Mouse (Mus musculus) intestine, embryonic 14.5 days (tissue): Measurements from ENCODE around the gene Zmym6. TPM values are rescaled to one million over a fixed set of nuclear protein-coding genes. Genes with fewer than 3 reads are reported as not detected.

Experiments
- ATAC-seq: fragments of 200-750 bp; cut with Nextera tagmentation; replicated peaks from 2 replicates; pipeline ENCODE4 v1.8.0; 2017; ENCODE audit warnings: low read depth, moderate number of reproducible peaks, moderate TSS enrichment, moderate library complexity; ENCODE audit not compliant: low FRiP score, low TSS enrichment
- DNase-seq: peaks from one replicate; pipeline ENCODE4 v3.0.0-alpha.2; 2018; ENCODE audit warnings: low spot score
- H3K27ac ChIP-seq: fragments of 300-500 bp; sonication (generic); 2 replicates; pipeline ENCODE4 v1.5.1; 2014; ENCODE audit warnings: low read depth, mild to moderate bottlenecking, control low read depth
- H3K27me3 ChIP-seq: fragments of 300-500 bp; sonication (generic); replicated peaks from 2 replicates; pipeline ENCODE4 v1.6.1; 2014; ENCODE audit warnings: low read length, control low read depth; ENCODE audit not compliant: control insufficient read depth, insufficient read depth
- H3K36me3 ChIP-seq: fragments of 300-500 bp; sonication (generic); 2 replicates; pipeline ENCODE4 v1.6.1; 2014; ENCODE audit warnings: low read length, control low read depth; ENCODE audit not compliant: control insufficient read depth, insufficient read depth
- H3K4me1 ChIP-seq: fragments of 300-500 bp; sonication (generic); replicated peaks from 2 replicates; pipeline ENCODE4 v1.6.1; 2014; ENCODE audit warnings: low read length, control low read depth, mixed read lengths; ENCODE audit not compliant: control insufficient read depth, insufficient read depth
- H3K4me2 ChIP-seq: fragments of 300-500 bp; sonication (generic); 2 replicates; pipeline ENCODE4 v1.6.1; 2014; ENCODE audit warnings: low read length
- H3K4me3 ChIP-seq: fragments of 300-500 bp; sonication (generic); 2 replicates; pipeline ENCODE4 v1.5.1; 2014; ENCODE audit warnings: low read depth, low read length, control low read depth, mixed read lengths
- H3K9ac ChIP-seq: fragments of 300-500 bp; sonication (generic); 2 replicates; pipeline ENCODE4 v1.6.1; 2014; ENCODE audit warnings: mild to moderate bottlenecking, low read length
- H3K9me3 ChIP-seq: fragments of 300-500 bp; sonication (generic); 2 replicates; pipeline ENCODE4 v1.6.1; 2016; ENCODE audit warnings: low read length, control low read depth; ENCODE audit not compliant: control insufficient read depth
- WGBS: fragments of 180-500 bp; shearing (Covaris S2); extraction: QIAGEN DNeasy Blood & Tissue Kit; methylation state at CpG from one replicate; pipeline ENCODE4 v1.1.7; 2014; 5-methylcytosine and 5-hydroxymethylcytosine counted together
- polyA plus RNA-seq: library from polyadenylated mRNA; unstranded; fragments of >200 nt; fragmentation: Nextera tagmentation; extraction: Ambion mirVana; gene quantifications from 2 replicates; pipeline ENCODE4 v1.2.1, GENCODE M21; 2014

The Zmym6 gene
- polyA plus RNA-seq, 1 experiment from 2014 or later, result 20.3 TPM

- no peaks in the 10 kb centered on the region for H3K4me1 ChIP-seq
- H3K9me3 ChIP-seq, result no peaks in the 10 kb centered on the region
- ATAC-seq, result no peak
- H3K27me3 ChIP-seq, result no peaks in the 10 kb centered on the region
- no peak overlapping the region for H3K4me3 ChIP-seq
- 82% methylated on average over 13 of the region's 13 CpGs for WGBS
- H3K36me3 ChIP-seq, result no peaks in the 10 kb centered on the region
- no peak overlapping the region for H3K27ac ChIP-seq
- no peak overlapping the region for H3K9ac ChIP-seq
- no peak overlapping the region for H3K4me2 ChIP-seq
- no peak for DNase-seq
Measured at GRCm38 (mm10) chr4:127150031-127150430, 72.8 kb downstream of the Zmym6 start.

- Histone ChIP-seq H3K4me2 (no peak overlapping the region), H3K4me3 (no peak overlapping the region), H3K27me3 (no peaks in the 10 kb centered on the region), H3K4me1 (no peaks in the 10 kb centered on the region), H3K9ac (no peak overlapping the region), H3K36me3 (no peaks in the 10 kb centered on the region), H3K27ac (no peak overlapping the region), H3K9me3 (no peaks in the 10 kb centered on the region)
- ATAC-seq (no peak), DNase-seq (no peak)
- WGBS, result 55% methylated on average over 1 of the region's 1 CpGs
Measured at GRCm38 (mm10) chr4:127153345-127153744, 76.2 kb downstream of the Zmym6 start.

GRCm38 (mm10) chr4:127155757-127156156 lies 78.6 kb downstream of the Zmym6 start:
- Histone ChIP-seq H3K36me3 (no peaks in the 10 kb centered on the region), H3K4me2 (no peak overlapping the region), H3K4me1 (no peaks in the 10 kb centered on the region), H3K4me3 (no peak overlapping the region), H3K9ac (no peak overlapping the region), H3K9me3 (no peaks in the 10 kb centered on the region), H3K27ac (no peak overlapping the region), H3K27me3 (no peaks in the 10 kb centered on the region)
- DNase-seq (no peak), ATAC-seq (no peak)
- 64% methylated on average over 5 of the region's 5 CpGs for WGBS

GRCm38 (mm10) chr4:127157746-127158145 lies 80.6 kb downstream of the Zmym6 start:
- Histone ChIP-seq H3K9ac (no peak overlapping the region), H3K4me2 (no peak overlapping the region), H3K27me3 (no peaks in the 10 kb centered on the region), H3K36me3 (no peaks in the 10 kb centered on the region), H3K4me3 (no peak overlapping the region), H3K27ac (no peak overlapping the region), H3K4me1 (no peaks in the 10 kb centered on the region), H3K9me3 (no peaks in the 10 kb centered on the region)
- no peak for DNase-seq
- ATAC-seq, result no peak
- WGBS, result 89% methylated on average over 4 of the region's 4 CpGs

- Histone ChIP-seq H3K36me3 (no peaks in the 10 kb centered on the region), H3K4me2 (no peak overlapping the region), H3K4me1 (no peaks in the 10 kb centered on the region), H3K4me3 (no peak overlapping the region), H3K27ac (no peak overlapping the region), H3K27me3 (peaks cover 29% of the 10 kb centered on the region), H3K9me3 (no peaks in the 10 kb centered on the region), H3K9ac (no peak overlapping the region)
- ATAC-seq, result no peak
- DNase-seq, result no peak
- 71% methylated on average over 8 of the region's 8 CpGs for WGBS
Measured at GRCm38 (mm10) chr4:127163926-127164325, 86.7 kb downstream of the Zmym6 start.

GRCm38 (mm10) chr4:127167096-127167495 lies 89.9 kb downstream of the Zmym6 start:
- no peaks in the 10 kb centered on the region for H3K36me3 ChIP-seq
- no peaks in the 10 kb centered on the region for H3K9me3 ChIP-seq
- no peak for DNase-seq
- H3K4me1 ChIP-seq, result no peaks in the 10 kb centered on the region; the same call in 1 of the 2 replicates
- H3K9ac ChIP-seq, result no peak overlapping the region
- ATAC-seq, result no peak
- no peak overlapping the region for H3K27ac ChIP-seq
- H3K27me3 ChIP-seq, result peaks cover 54% of the 10 kb centered on the region
- no peak overlapping the region for H3K4me2 ChIP-seq
- H3K4me3 ChIP-seq, result no peak overlapping the region
- 68% methylated on average over 5 of the region's 5 CpGs for WGBS

GRCm38 (mm10) chr4:127167731-127168130 lies 90.5 kb downstream of the Zmym6 start:
- 18% methylated on average over 8 of the region's 8 CpGs for WGBS
- no peak for ATAC-seq

GRCm38 (mm10) chr4:127168211-127168913 lies 91.2 kb downstream of the Zmym6 start:
- WGBS, result 1% methylated on average over 39 of the region's 39 CpGs
- ATAC-seq (peak; percentile 68), DNase-seq (peak; percentile 81)
- Histone ChIP-seq H3K27me3 (peaks cover 59% of the 10 kb centered on the region), H3K4me3 (peak overlapping the region; percentile 59), H3K9me3 (no peaks in the 10 kb centered on the region), H3K36me3 (no peaks in the 10 kb centered on the region), H3K27ac (no peak overlapping the region), H3K4me2 (peak overlapping the region; percentile 99), H3K9ac (peak overlapping the region; percentile 41), H3K4me1 (no peaks in the 10 kb centered on the region; the same call in 1 of the 2 replicates)

More at GRCm38 (mm10) chr4:127167731-127168130, 90.5 kb downstream of the Zmym6 start:
- H3K4me1 ChIP-seq, result no peaks in the 10 kb centered on the region; the same call in 1 of the 2 replicates
- no peaks in the 10 kb centered on the region for H3K36me3 ChIP-seq
- H3K4me2 ChIP-seq, result peak overlapping the region; percentile 99
- no peaks in the 10 kb centered on the region for H3K9me3 ChIP-seq
- no peak overlapping the region for H3K27ac ChIP-seq
- H3K9ac ChIP-seq, result no peak overlapping the region
- H3K27me3 ChIP-seq, result peaks cover 59% of the 10 kb centered on the region
- no peak overlapping the region for H3K4me3 ChIP-seq
- DNase-seq, result no peak

GRCm38 (mm10) chr4:127168914-127169345 lies 91.7 kb downstream of the Zmym6 start, which contains the start of gene Dlgap3:
Gene Dlgap3, plus strand, starts transcription at chr4:127169204.
- under 1% methylated on average over 48 of the region's 67 CpGs for WGBS
- DNase-seq (no peak), ATAC-seq (peak; percentile 51)
- Histone ChIP-seq H3K27ac (no peak within 1 kb of the TSS), H3K36me3 (no peaks in the 10 kb centered on the region), H3K4me2 (peak within 1 kb of the TSS; percentile 99), H3K4me1 (no peaks in the 10 kb centered on the region; the same call in 1 of the 2 replicates), H3K27me3 (peaks cover 59% of the 10 kb centered on the region), H3K9ac (peak within 1 kb of the TSS; percentile 41), H3K4me3 (peak within 1 kb of the TSS; percentile 59), H3K9me3 (no peaks in the 10 kb centered on the region)
